Mouse (Mus musculus) bone marrow, adult 2 months (tissue): ENCODE measurements at regions not wholly inside any gene's neighbourhood (a gene's known extent, or its start where the extent isn't known, plus 50 kb on each side); places are given as distances from the start of the nearest gene placed in this dataset.

Experiments
- H3K27ac ChIP-seq: fragments of 200-500 bp; 2 replicates; pipeline ENCODE4 v1.5.1; 2012; ENCODE audit warnings: low read depth, mild to moderate bottlenecking, control low read depth, inconsistent platforms, low read length; ENCODE audit not compliant: control insufficient read depth, poor library complexity, insufficient read depth
- H3K4me1 ChIP-seq: fragments of 200-500 bp; 2 replicates; pipeline ENCODE4 v1.6.1; 2011; ENCODE audit warnings: low read length; ENCODE audit not compliant: control insufficient read depth, insufficient read depth
- H3K4me3 ChIP-seq: fragments of 200-500 bp; replicated peaks from 2 replicates; pipeline ENCODE3; 2011; ENCODE audit warnings: mild to moderate bottlenecking, low read depth, low read length, control low read depth; ENCODE audit not compliant: control insufficient read depth
- CTCF ChIP-seq: fragments of 200-500 bp; IDR thresholded peaks from 2 replicates; pipeline ENCODE4 v1.5.1; 2011; ENCODE audit warnings: low read length, control low read depth; ENCODE audit not compliant: control insufficient read depth, insufficient read depth
- POLR2A ChIP-seq: fragments of 200-500 bp; IDR thresholded peaks from 2 replicates; pipeline ENCODE4 v1.6.1; 2011; ENCODE audit warnings: low read depth, mild to moderate bottlenecking, control low read depth, low read length, borderline replicate concordance; ENCODE audit not compliant: control insufficient read depth
- WGBS: fragments of 180-500 bp; shearing (Covaris S2); methylation state at CpG from one replicate; pipeline ENCODE4 v1.1.7; 2018; 5-methylcytosine and 5-hydroxymethylcytosine counted together

DNA sequence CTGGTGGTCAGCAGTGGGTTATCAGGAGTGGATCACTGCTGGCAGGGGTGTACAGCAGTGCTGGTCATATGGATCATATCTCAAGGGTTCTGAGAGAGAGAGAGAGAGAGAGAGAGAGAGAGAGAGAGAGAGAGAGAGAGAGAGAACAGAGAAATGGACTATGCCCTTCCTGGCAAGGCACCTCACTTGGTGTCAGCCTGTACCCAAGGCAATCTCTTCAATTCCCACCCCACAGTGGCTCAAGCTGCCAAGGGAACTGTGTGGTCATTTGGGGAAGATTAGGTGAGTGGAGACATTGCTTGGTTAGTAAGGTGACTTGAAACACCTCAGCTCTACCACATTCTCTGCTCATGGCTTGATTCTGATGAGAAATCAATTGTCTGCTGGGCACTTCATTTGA, 80.8 kb upstream of the Agap1 start:
- TF ChIP-seq POLR2A (no peak), CTCF (no peak)
- H3K4me3 ChIP-seq, result no peak overlapping the region
- no peak overlapping the region for H3K27ac ChIP-seq
- H3K4me1 ChIP-seq, result no peaks in the 10 kb centered on the region

DNA sequence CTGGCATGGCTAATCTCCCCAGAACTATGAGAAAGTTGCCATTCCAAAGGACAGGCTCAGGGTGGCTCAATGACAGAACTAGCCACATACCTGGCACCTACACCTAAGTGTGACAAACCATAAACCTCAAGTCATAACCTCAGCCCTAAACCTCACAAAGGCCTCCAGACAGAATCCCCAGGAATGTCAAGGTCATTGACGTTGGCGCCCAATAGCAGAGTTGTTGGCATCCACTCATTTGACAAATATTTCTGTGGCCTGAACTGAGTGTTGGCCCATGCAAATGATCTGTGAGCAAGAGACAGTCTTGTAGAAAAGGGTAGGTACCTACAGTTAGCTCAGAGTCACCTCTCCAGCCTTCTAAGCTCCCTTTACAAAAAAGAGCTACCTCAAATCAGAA, 80.3 kb upstream of the Agap1 start:
- no peak overlapping the region for H3K4me3 ChIP-seq
- H3K27ac ChIP-seq, result no peak overlapping the region
- 77% methylated on average over 2 of the region's 2 CpGs for WGBS
- no peak for TF ChIP-seq CTCF
- TF ChIP-seq POLR2A, result no peak
- H3K4me1 ChIP-seq, result no peaks in the 10 kb centered on the region

DNA sequence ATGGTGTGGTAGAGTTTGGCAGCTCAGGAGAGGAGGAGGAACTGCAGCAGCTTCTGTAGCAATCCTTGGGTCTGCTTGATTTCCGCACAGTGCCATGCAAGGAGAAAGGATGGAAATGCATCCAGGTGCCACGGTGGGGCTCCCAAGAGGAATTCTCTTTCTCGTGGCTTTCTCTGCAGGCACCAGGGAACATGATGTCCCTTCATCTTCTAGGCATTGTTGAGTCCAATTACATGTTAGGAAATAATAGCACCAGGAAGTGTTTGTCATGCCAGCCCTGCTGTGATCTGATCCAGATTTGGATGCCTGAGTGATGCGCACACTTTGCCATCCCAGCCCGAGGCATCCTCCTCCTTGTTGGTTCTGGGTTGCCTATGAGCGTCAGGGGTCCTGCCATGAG, 72.6 kb upstream of the Agap1 start:
- Histone ChIP-seq H3K4me3 (no peak overlapping the region), H3K27ac (no peak overlapping the region), H3K4me1 (no peaks in the 10 kb centered on the region)
- TF ChIP-seq POLR2A, result no peak
- no peak for TF ChIP-seq CTCF
- 71% methylated on average over 6 of the region's 6 CpGs for WGBS

DNA sequence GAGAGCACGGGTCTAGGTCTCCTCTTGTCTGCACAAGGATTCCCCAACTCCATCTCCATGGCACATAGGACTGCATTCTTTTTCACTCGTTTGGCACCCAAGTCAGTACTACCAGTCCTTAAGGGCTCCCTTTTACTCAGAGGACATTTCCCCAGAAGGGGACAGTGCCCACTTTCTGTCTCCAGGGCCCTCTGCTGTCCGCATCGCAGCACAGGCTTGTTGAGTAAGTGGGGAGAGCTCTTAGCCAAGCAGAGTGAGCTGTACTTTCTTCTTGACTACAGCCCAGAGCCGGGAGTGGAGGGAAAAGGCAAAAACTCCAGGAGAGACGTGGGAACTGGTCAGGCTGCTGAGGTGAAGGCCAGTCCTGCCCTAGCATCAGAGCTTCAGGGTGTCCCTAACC, 69.5 kb upstream of the Agap1 start:
- no peaks in the 10 kb centered on the region; the same call in 1 of the 2 replicates for H3K4me1 ChIP-seq
- TF ChIP-seq POLR2A, result no peak
- no peak for TF ChIP-seq CTCF
- no peak overlapping the region for H3K4me3 ChIP-seq
- WGBS, result 63% methylated on average over 6 of the region's 6 CpGs
- H3K27ac ChIP-seq, result no peak overlapping the region

DNA sequence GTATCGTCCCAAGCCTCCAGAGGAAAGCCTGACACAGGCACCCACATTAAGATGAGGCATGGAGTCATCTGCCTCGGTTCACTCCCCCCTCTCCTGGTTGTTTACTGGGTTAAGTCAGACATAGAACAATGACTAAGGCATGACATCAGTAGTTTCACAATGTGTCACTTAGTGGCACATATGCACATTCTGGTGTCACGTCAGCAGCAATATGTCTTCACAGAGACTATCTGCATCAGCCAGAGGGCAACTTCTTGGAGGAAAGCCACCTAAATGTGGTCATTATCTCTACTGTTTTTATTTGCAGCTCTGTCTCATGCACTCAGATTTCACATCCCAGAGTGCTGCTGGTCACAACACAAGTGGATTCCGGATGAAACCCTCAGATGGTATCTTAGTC, 61.9 kb upstream of the Agap1 start:
- 48% methylated on average over 4 of the region's 4 CpGs for WGBS
- no peak overlapping the region for H3K4me3 ChIP-seq
- TF ChIP-seq CTCF (no peak), POLR2A (no peak)

DNA sequence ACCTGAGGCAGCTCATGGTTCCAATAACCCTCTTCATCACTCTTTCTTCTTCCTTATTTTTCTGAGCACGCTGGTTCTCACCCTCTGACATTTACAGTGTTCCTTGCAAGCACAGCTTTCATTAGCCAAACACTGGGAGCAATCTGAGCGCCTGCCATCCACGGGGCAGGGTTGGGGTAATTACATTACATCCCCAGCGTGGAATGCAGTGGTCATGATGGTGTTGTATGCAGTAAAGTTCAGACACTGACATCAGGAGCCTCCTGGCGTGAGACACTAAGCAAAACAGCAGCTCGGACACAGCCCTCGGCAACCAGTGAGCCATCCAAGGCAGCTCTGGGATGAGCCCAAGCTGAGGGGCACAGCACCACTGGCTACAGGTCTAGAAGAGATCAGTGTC, 60.1 kb upstream of the Agap1 start:
- TF ChIP-seq CTCF, result no peak
- no peak for TF ChIP-seq POLR2A
- Histone ChIP-seq H3K4me3 (no peak overlapping the region), H3K4me1 (no peaks in the 10 kb centered on the region; the same call in 1 of the 2 replicates), H3K27ac (no peak overlapping the region)
- WGBS, result 68% methylated on average over 7 of the region's 7 CpGs

More for the DNA sequence above, 61.9 kb upstream of the Agap1 start:
- H3K4me1 ChIP-seq, result no peaks in the 10 kb centered on the region; the same call in 1 of the 2 replicates
- no peak overlapping the region for H3K27ac ChIP-seq

DNA sequence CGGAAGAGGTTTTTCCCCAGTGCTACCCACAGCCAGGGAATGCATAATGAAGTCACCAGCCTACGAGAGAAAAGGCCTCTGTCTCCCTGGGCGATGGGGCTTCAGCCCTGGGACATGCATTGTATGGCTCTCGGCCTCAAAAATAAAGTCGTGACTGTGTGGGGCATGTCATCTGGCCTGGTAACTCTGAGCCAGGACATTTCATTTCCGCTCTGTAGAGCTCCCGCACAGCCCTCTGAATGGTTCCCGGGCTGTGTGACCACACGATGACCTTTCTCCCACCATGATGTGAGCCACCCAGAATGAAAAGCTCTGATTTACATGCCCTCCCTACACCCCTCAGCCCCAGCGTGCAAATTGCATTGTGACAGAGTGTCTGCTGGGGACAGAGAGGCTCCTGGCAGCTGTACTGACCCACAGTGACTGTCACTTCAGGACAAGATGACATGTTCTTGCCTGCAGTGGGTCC, 53.8 kb upstream of the Agap1 start:
- WGBS, result 77% methylated on average over 10 of the region's 10 CpGs
- no peak overlapping the region for H3K4me3 ChIP-seq
- no peak for TF ChIP-seq POLR2A
- TF ChIP-seq CTCF, result no peak
- no peak overlapping the region for H3K27ac ChIP-seq
- no peaks in the 10 kb centered on the region for H3K4me1 ChIP-seq

DNA sequence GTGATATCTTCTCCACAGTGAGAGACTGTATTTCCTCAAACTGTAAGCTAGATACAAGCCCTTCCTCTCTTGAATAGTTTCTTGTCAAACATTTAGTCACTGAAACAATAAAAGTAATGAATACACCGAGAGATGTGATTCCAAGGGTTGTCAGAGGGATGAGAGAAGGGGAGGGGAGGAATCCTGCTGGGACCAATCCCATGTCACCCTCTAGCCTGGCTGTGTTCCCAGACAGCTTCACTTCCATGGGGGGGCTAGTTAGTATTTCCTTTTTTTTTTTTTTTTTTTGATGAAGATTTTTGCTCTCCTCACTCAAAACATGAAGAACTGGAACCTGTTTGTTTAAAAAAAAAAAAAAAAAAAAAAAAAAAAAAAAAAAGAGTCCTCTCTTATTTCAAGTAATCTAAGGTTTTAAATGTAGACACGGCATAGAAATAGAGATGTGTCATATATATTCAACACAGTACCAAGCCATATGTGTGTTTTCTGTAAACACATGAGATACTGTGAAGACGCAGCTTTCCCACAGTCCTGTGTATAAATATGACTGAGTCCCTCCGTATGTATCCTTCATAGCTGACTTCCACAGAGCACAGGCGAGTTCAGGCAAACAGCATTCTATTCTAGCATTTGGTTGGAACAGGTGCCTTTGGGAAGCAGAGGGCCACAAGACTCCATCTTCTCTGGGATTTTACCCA, 51.9 kb upstream of the Agap1 start:
- H3K4me1 ChIP-seq, result no peaks in the 10 kb centered on the region
- no peak for TF ChIP-seq CTCF
- no peak for TF ChIP-seq POLR2A
- no peak overlapping the region for H3K4me3 ChIP-seq
- 76% methylated on average over 5 of the region's 5 CpGs for WGBS
- no peak overlapping the region for H3K27ac ChIP-seq

DNA sequence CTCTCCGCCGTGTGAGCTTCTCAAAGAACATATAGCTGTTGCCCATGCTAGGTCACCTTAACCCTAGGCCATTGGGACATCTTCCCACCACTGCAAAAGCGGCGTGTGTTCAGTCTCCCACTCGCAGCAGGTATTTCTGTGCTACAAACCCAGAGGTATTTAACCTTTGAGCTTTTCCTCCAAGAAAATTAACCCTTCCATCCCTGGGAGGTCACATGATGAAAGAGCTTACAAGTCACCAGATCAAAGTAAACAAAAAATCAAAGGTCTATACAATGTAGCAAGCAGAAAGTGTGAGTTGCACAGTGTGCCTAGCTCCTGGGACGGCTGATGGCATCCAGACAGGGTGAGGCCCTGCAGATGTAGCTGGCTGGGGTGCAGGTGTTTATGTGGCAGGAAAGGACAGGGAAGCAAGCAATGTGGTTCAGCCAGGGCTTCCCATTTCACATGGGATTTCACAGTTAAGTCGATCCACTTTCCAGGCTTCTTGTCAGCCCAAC, 51.0 kb upstream of the Agap1 start:
- no peak for TF ChIP-seq POLR2A
- TF ChIP-seq CTCF, result no peak
- WGBS, result 83% methylated on average over 7 of the region's 7 CpGs
- H3K27ac ChIP-seq, result no peak overlapping the region
- no peaks in the 10 kb centered on the region for H3K4me1 ChIP-seq
- no peak overlapping the region for H3K4me3 ChIP-seq
